Mouse (Mus musculus): ENCODE results near the gene 1700025B11Rik.
"Not testable (repeated sequence)": the region's sequence is repeated elsewhere in the genome, so short reads cannot be mapped to it uniquely, and the experiment has no call there.

DNA sequence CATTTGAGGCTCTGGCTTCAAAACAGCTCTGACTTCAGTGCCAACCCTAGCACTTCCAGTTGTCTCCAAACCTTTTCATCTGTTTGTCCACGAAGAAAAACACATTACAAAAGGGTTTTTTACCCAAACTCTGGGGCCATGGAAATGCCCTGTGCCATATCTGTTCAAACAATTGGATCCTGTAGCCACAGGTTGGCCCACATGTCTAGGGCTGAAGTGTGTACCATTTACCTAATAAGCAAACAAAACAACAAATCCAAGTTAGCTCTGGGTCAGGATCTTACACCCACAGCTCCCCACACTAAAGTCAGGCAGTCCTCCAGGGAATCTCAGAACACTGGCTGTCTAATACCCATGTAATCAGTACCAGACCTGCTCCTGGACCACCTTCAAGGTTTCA is 22.5 kb downstream of the 1700025B11Rik start:
- TF ChIP-seq TAL1, GATA1 (IDR thresholded peaks at IDR 0.05; ENCODE audit: low read length): not testable (repeated sequence)

All from erythroblast, embryonic 14.5 days (primary cell).